Mouse (Mus musculus) embryonic facial prominence, embryonic 15.5 days (tissue): ENCODE data around the gene Prss41. TPM values are rescaled to one million over a fixed set of nuclear protein-coding genes. Genes with fewer than 3 reads are reported as not detected.

Experiments used
- ATAC-seq: fragments of 200-750 bp; cut with Nextera tagmentation; 2 replicates; pipeline ENCODE4 v1.8.0; 2017; ENCODE audit warnings: low read depth, moderate TSS enrichment; ENCODE audit not compliant: insufficient number of reproducible peaks, low FRiP score, low TSS enrichment
- H3K27ac ChIP-seq: fragments of 300-500 bp; sonication (generic); replicated peaks from 2 replicates; pipeline ENCODE4 v1.5.1; 2015; ENCODE audit warnings: mild to moderate bottlenecking, inconsistent platforms
- H3K27me3 ChIP-seq: fragments of 300-500 bp; sonication (generic); 2 replicates; pipeline ENCODE4 v1.6.1; 2015; ENCODE audit warnings: inconsistent platforms
- H3K36me3 ChIP-seq: fragments of 300-500 bp; sonication (generic); 2 replicates; pipeline ENCODE4 v1.6.1; 2015; ENCODE audit warnings: mild to moderate bottlenecking, inconsistent platforms
- H3K4me1 ChIP-seq: fragments of 300-500 bp; sonication (generic); 2 replicates; pipeline ENCODE4 v1.6.1; 2015; ENCODE audit warnings: inconsistent platforms
- H3K4me2 ChIP-seq: fragments of 300-500 bp; sonication (generic); replicated peaks from 2 replicates; pipeline ENCODE4 v1.6.1; 2015; ENCODE audit warnings: mild to moderate bottlenecking, inconsistent platforms
- H3K4me3 ChIP-seq: fragments of 300-500 bp; sonication (generic); replicated peaks from 2 replicates; pipeline ENCODE4 v1.5.1; 2015; ENCODE audit warnings: mild to moderate bottlenecking, inconsistent platforms
- H3K9ac ChIP-seq: fragments of 300-500 bp; sonication (generic); 2 replicates; pipeline ENCODE4 v1.6.1; 2015; ENCODE audit warnings: inconsistent platforms
- H3K9me3 ChIP-seq: fragments of 300-500 bp; sonication (generic); replicated peaks from 2 replicates; pipeline ENCODE4 v1.6.1; 2016; ENCODE audit warnings: inconsistent platforms
- WGBS: fragments of 180-500 bp; shearing (Covaris S2); methylation state at CpG from one replicate; pipeline ENCODE4 v1.1.7; 2015; 5-methylcytosine and 5-hydroxymethylcytosine counted together
- polyA plus RNA-seq: library from polyadenylated mRNA; unstranded; fragments of >200 nt; fragmentation: Nextera tagmentation; extraction: Ambion mirVana; gene quantifications from 2 replicates; pipeline ENCODE4 v1.2.1, GENCODE M21; 2015

Prss41 gene
- polyA plus RNA-seq, 1 experiment from 2014 or later = 2.0 TPM

- ATAC-seq = no peak
Observed at GRCm38 (mm10) chr17:23853292-23853691, 9.3 kb upstream of the Prss41 start.

GRCm38 (mm10) chr17:23850853-23851749 is 7.1 kb upstream of the Prss41 start:
- Histone ChIP-seq H3K27ac (no peak overlapping the region), H3K9me3 (no peaks in the 10 kb centered on the region), H3K4me3 (no peak overlapping the region), H3K9ac (no peak overlapping the region), H3K4me2 (no peak overlapping the region), H3K27me3 (no peaks in the 10 kb centered on the region), H3K4me1 (no peaks in the 10 kb centered on the region), H3K36me3 (no peaks in the 10 kb centered on the region)
- no peak for ATAC-seq
- WGBS = 61% methylated on average over 19 of the region's 19 CpGs

More at GRCm38 (mm10) chr17:23853292-23853691, 9.3 kb upstream of the Prss41 start:
- WGBS = 29% methylated on average over 5 of the region's 5 CpGs
- Histone ChIP-seq H3K4me3 (no peak overlapping the region), H3K36me3 (no peaks in the 10 kb centered on the region), H3K9me3 (no peaks in the 10 kb centered on the region), H3K4me1 (no peaks in the 10 kb centered on the region), H3K27me3 (no peaks in the 10 kb centered on the region), H3K9ac (no peak overlapping the region), H3K27ac (no peak overlapping the region), H3K4me2 (no peak overlapping the region)

- Histone ChIP-seq H3K9me3 (no peaks in the 10 kb centered on the region), H3K4me1 (no peaks in the 10 kb centered on the region), H3K27me3 (no peaks in the 10 kb centered on the region), H3K9ac (no peak overlapping the region), H3K4me2 (no peak overlapping the region), H3K4me3 (no peak overlapping the region), H3K36me3 (no peaks in the 10 kb centered on the region), H3K27ac (no peak overlapping the region)
- ATAC-seq = no peak
- WGBS = 58% methylated on average over 2 of the region's 2 CpGs
Observed at GRCm38 (mm10) chr17:23850028-23850427, 6.1 kb upstream of the Prss41 start.

GRCm38 (mm10) chr17:23843141-23843811 is 696 bp downstream of the Prss41 start:
- H3K27ac ChIP-seq = no peak overlapping the region
- ATAC-seq = no peak
- H3K27me3 ChIP-seq = no peaks in the 10 kb centered on the region
- H3K9me3 ChIP-seq = no peaks in the 10 kb centered on the region
- peak overlapping the region; percentile 39 for H3K4me2 ChIP-seq
- 44% methylated on average over 23 of the region's 23 CpGs for WGBS
- no peak overlapping the region for H3K9ac ChIP-seq
- no peaks in the 10 kb centered on the region for H3K36me3 ChIP-seq
- 0 out of 2 replicates have a peak, but pooled peaks cover 5% of the 10 kb centered on the region for H3K4me1 ChIP-seq
- peak overlapping the region; percentile 22; the same call in 1 of the 2 replicates for H3K4me3 ChIP-seq

- WGBS = 29% methylated on average over 4 of the region's 4 CpGs
- Histone ChIP-seq H3K27me3 (peaks cover 3% of the 10 kb centered on the region; the same call in 1 of the 2 replicates), H3K36me3 (no peaks in the 10 kb centered on the region), H3K4me2 (no peak overlapping the region), H3K9ac (no peak overlapping the region), H3K4me3 (no peak overlapping the region), H3K4me1 (0 out of 2 replicates have a peak, but pooled peaks cover 5% of the 10 kb centered on the region), H3K27ac (no peak overlapping the region), H3K9me3 (no peaks in the 10 kb centered on the region)
- ATAC-seq = no peak
Observed at GRCm38 (mm10) chr17:23841145-23841544, 2.8 kb downstream of the Prss41 start.

GRCm38 (mm10) chr17:23836006-23836575 is 7.9 kb downstream of the Prss41 start, which contains the start of gene Prss33:
Prss33 (minus strand) TSS chr17:23836056.
- WGBS = 59% methylated on average over 8 of the region's 8 CpGs

GRCm38 (mm10) chr17:23831201-23831600 is 12.8 kb downstream of the Prss41 start:
- H3K4me2 ChIP-seq = no peak overlapping the region
- ATAC-seq = no peak
- H3K9me3 ChIP-seq = no peaks in the 10 kb centered on the region
- 96% methylated on average over 1 of the region's 1 CpGs for WGBS
- no peak overlapping the region for H3K9ac ChIP-seq
- peaks cover 7% of the 10 kb centered on the region for H3K4me1 ChIP-seq
- H3K27me3 ChIP-seq = peaks cover 17% of the 10 kb centered on the region; the same call in 1 of the 2 replicates
- no peak overlapping the region for H3K27ac ChIP-seq
- peaks cover 7% of the 10 kb centered on the region for H3K36me3 ChIP-seq
- H3K4me3 ChIP-seq = no peak overlapping the region

More at GRCm38 (mm10) chr17:23836006-23836575, 7.9 kb downstream of the Prss41 start, which contains the start of gene Prss33:
- Histone ChIP-seq H3K27ac (no peak within 1 kb of the TSS), H3K36me3 (no peaks in the 10 kb centered on the region), H3K9ac (no peak within 1 kb of the TSS), H3K9me3 (no peaks in the 10 kb centered on the region), H3K4me3 (no peak within 1 kb of the TSS), H3K4me2 (no peak within 1 kb of the TSS), H3K27me3 (peaks cover 20% of the 10 kb centered on the region; the same call in 1 of the 2 replicates), H3K4me1 (no peaks in the 10 kb centered on the region)
- ATAC-seq = no peak

- peak within 1 kb of the TSS; percentile 88 for H3K4me3 ChIP-seq
- peaks cover 26% of the 10 kb centered on the region for H3K36me3 ChIP-seq
- under 1% methylated on average over 28 of the region's 42 CpGs for WGBS
- peaks cover 17% of the 10 kb centered on the region; the same call in 1 of the 2 replicates for H3K27me3 ChIP-seq
- ATAC-seq = peak; percentile 93
- H3K27ac ChIP-seq = peak within 1 kb of the TSS; percentile 96
- peak within 1 kb of the TSS; percentile 67 for H3K4me2 ChIP-seq
- peaks cover 14% of the 10 kb centered on the region for H3K4me1 ChIP-seq
- H3K9me3 ChIP-seq = no peaks in the 10 kb centered on the region
- peak within 1 kb of the TSS; percentile 90 for H3K9ac ChIP-seq
Observed at GRCm38 (mm10) chr17:23829064-23829619, 14.8 kb downstream of the Prss41 start, which contains the start of gene Elob. Elob (minus strand) TSS chr17:23829136.

GRCm38 (mm10) chr17:23828271-23829001 is 15.5 kb downstream of the Prss41 start:
- Histone ChIP-seq H3K4me2 (peak overlapping the region; percentile 67), H3K4me3 (peak overlapping the region; percentile 88), H3K9me3 (no peaks in the 10 kb centered on the region), H3K27ac (peak overlapping the region; percentile 96), H3K36me3 (peaks cover 33% of the 10 kb centered on the region), H3K27me3 (peaks cover 17% of the 10 kb centered on the region; the same call in 1 of the 2 replicates), H3K4me1 (peaks cover 14% of the 10 kb centered on the region), H3K9ac (peak overlapping the region; percentile 90)
- peak; percentile 71 for ATAC-seq
- WGBS = under 1% methylated on average over 47 of the region's 47 CpGs

GRCm38 (mm10) chr17:23825591-23825990 is 18.4 kb downstream of the Prss41 start:
- H3K4me1 ChIP-seq = peaks cover 17% of the 10 kb centered on the region
- H3K4me3 ChIP-seq = no peak overlapping the region
- H3K4me2 ChIP-seq = no peak overlapping the region
- no peak for ATAC-seq
- H3K27me3 ChIP-seq = no peaks in the 10 kb centered on the region
- peaks cover 60% of the 10 kb centered on the region for H3K36me3 ChIP-seq
- no peak overlapping the region for H3K27ac ChIP-seq
- H3K9ac ChIP-seq = no peak overlapping the region
- 79% methylated on average over 4 of the region's 4 CpGs for WGBS
- no peaks in the 10 kb centered on the region for H3K9me3 ChIP-seq
